Mouse (Mus musculus): ENCODE results near the gene Ssh2.
A peak's percentile ranks its signal among the peaks of the same experiment; 100 is the strongest.
"Not testable (repeated sequence)": the region's sequence is repeated elsewhere in the genome, so short reads cannot be mapped to it uniquely, and the experiment has no call there.

The Ssh2 gene

GRCm38 (mm10) chr11:77348142-77348741, 132.2 kb downstream of the Ssh2 start:
- peak; percentile 72 for DNase-seq (ENCODE audit: low spot score)

- no peak for DNase-seq (ENCODE audit: low spot score)
These were observed 132.9 kb downstream of the Ssh2 start for GRCm38 (mm10) chr11:77348985-77349384.

GRCm38 (mm10) chr11:77349698-77350097, 133.6 kb downstream of the Ssh2 start:
- DNase-seq (ENCODE audit: low spot score): no peak

GRCm38 (mm10) chr11:77355055-77355454, 139.0 kb downstream of the Ssh2 start:
- DNase-seq (ENCODE audit: low spot score): no peak

GRCm38 (mm10) chr11:77357839-77358238, 141.8 kb downstream of the Ssh2 start:
- DNase-seq (ENCODE audit: low spot score): no peak

GRCm38 (mm10) chr11:77363476-77363875, 147.4 kb downstream of the Ssh2 start:
- no peak for DNase-seq (ENCODE audit: low spot score)

- no peak for DNase-seq (ENCODE audit: low spot score)
These were observed 148.3 kb downstream of the Ssh2 start for GRCm38 (mm10) chr11:77364376-77364775.

- DNase-seq (ENCODE audit: low spot score): no peak
These were observed 149.8 kb downstream of the Ssh2 start for GRCm38 (mm10) chr11:77365706-77366386.

GRCm38 (mm10) chr11:77367541-77368270, 151.6 kb downstream of the Ssh2 start:
- DNase-seq (ENCODE audit: low spot score): no peak

GRCm38 (mm10) chr11:77369188-77369840, 153.2 kb downstream of the Ssh2 start:
- no peak for DNase-seq (ENCODE audit: low spot score)

GRCm38 (mm10) chr11:77369841-77370191, 153.7 kb downstream of the Ssh2 start:
- DNase-seq (ENCODE audit: low spot score): no peak

- no peak for DNase-seq (ENCODE audit: low spot score)
These were observed 155.0 kb downstream of the Ssh2 start for GRCm38 (mm10) chr11:77371088-77371487.

- DNase-seq (ENCODE audit: low spot score): no peak
These were observed 155.6 kb downstream of the Ssh2 start for GRCm38 (mm10) chr11:77371696-77372095.

GRCm38 (mm10) chr11:77372196-77372904, 156.3 kb downstream of the Ssh2 start:
- DNase-seq (ENCODE audit: low spot score): no peak

- DNase-seq (ENCODE audit: low spot score): no peak
These were observed 162.5 kb downstream of the Ssh2 start for GRCm38 (mm10) chr11:77378622-77379021.

- no peak for DNase-seq (ENCODE audit: low spot score)
These were observed 165.1 kb downstream of the Ssh2 start for GRCm38 (mm10) chr11:77381174-77381573.

- no peak for DNase-seq (ENCODE audit: low spot score)
These were observed 168.1 kb downstream of the Ssh2 start for GRCm38 (mm10) chr11:77384151-77384550.

- no peak for DNase-seq (ENCODE audit: low spot score)
These were observed 169.9 kb downstream of the Ssh2 start for GRCm38 (mm10) chr11:77385706-77386690.

GRCm38 (mm10) chr11:77388197-77388596, 172.1 kb downstream of the Ssh2 start:
- not testable (repeated sequence) for DNase-seq (ENCODE audit: low spot score)

GRCm38 (mm10) chr11:77395539-77395938, 179.5 kb downstream of the Ssh2 start:
- no peak for DNase-seq (ENCODE audit: low spot score)

- DNase-seq (ENCODE audit: low spot score): no peak
These were observed 186.4 kb downstream of the Ssh2 start for GRCm38 (mm10) chr11:77402508-77402907.

Data from urinary bladder, postnatal 10 days (tissue).